In the genomic region with DNA sequence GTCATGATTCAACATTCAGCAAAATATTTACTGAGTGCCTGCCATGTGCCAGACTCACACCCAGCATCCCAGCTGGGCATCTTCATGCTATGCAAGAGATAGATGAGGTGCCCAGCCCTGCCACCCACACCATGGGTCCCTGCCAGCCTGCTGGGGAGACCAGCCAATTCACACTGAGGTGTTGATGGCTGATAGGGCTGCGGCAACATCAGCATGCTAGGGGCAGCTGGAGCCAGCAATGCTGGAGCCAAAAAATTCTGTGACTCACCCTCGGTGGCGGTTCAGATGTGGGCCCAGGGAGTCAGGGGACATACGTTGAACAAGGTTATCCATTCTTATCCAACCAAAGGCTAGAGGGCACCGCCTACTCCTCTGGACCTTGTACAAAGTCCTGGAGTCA, we compare ENCODE assay signal across 9 mouse cellular contexts. TPM values are rescaled to one million over a fixed set of nuclear protein-coding genes. Genes with fewer than 3 reads are reported as not detected.
DNase-seq lines count a peak whose midpoint lies in the region; ATAC-seq lines count a peak whose summit lies in the region.
"Had no signal": no experiment of that assay in that cellular context is flagged by ENCODE, and none has a peak within 500 bp of the region (broad histone marks: within the 10 kb centered on the region; RNA-seq: fewer than 3 reads in every experiment).

No protein-coding gene starts in this region.

- no peaks in the 10 kb centered on the region for H3K9me3 ChIP-seq in forebrain, embryonic 15.5 days
- H3K9me3 ChIP-seq: neural tube, embryonic 13.5 days had no signal

- ATAC-seq in common myeloid progenitor, adult 5-6 weeks (replicated peaks; ENCODE audit: low read depth, poor library complexity, severe bottlenecking): 0 out of 2 replicates have a peak, but pooled peaks have one; percentile 22
- ATAC-seq in forebrain, embryonic 15.5 days (replicated peaks): no peak

- intact Hi-C loops in heart, postnatal 10 days (cut with DNase I): no loop called here
- intact Hi-C loops in left cerebral cortex, postnatal 25 days (cut with DNase I): no loop called here

- no peak overlapping the region for H3K4me2 ChIP-seq in forebrain, embryonic 15.5 days (replicated peaks)
- H3K4me2 ChIP-seq: neural tube, embryonic 13.5 days had no signal

- no peaks in the 10 kb centered on the region for H3K27me3 ChIP-seq in forebrain, embryonic 15.5 days
- H3K27me3 ChIP-seq: neural tube, embryonic 13.5 days had no signal

- H3K4me3 ChIP-seq in forebrain, embryonic 15.5 days: no peak overlapping the region
- H3K4me3 ChIP-seq: neural tube, embryonic 13.5 days had no signal

- no peaks in the 10 kb centered on the region for H3K4me1 ChIP-seq in forebrain, embryonic 15.5 days
- H3K4me1 ChIP-seq: neural tube, embryonic 13.5 days had no signal

- no peaks in the 10 kb centered on the region for H3K36me3 ChIP-seq in forebrain, embryonic 15.5 days
- H3K36me3 ChIP-seq: neural tube, embryonic 13.5 days had no signal

- no peak overlapping the region for H3K9ac ChIP-seq in forebrain, embryonic 15.5 days (replicated peaks)
- H3K9ac ChIP-seq: neural tube, embryonic 13.5 days had no signal

- 73% methylated on average over 5 of the region's 5 CpGs for WGBS in forebrain, embryonic 15.5 days

- peak; percentile 92 for DNase-seq in Muller cell, postnatal 12 days (ENCODE audit: inconsistent ontology term)
- DNase-seq in heart, postnatal 10 days: peak; percentile 92 to 94
- DNase-seq in left cerebral cortex, postnatal 25 days (ENCODE audit: low spot score in 2 of 2): peak; percentile 68 to 96
- DNase-seq in retina, postnatal 1 day: no peak
- DNase-seq in testis, postnatal 14 days (ENCODE audit: low spot score): no peak
- DNase-seq in cerebellum, adult 11-12 months: no peak

- no peak overlapping the region for H3K27ac ChIP-seq in forebrain, embryonic 15.5 days (replicated peaks)
- H3K27ac ChIP-seq: neural tube, embryonic 13.5 days had no signal

RNA-seq across cellular contexts. Expression of a gene that starts 2.5 kb away (rescaled TPM):
- not detected in 2 replicates for total RNA-seq in common myeloid progenitor, adult 5-6 weeks (2017)
- total RNA-seq in heart, postnatal 10 days (2021): not detected
- total RNA-seq in left cerebral cortex, postnatal 25 days (2021): 1 to 10 TPM; 1.2 to 1.6 TPM
- not detected in 2 replicates for polyA plus RNA-seq in forebrain, embryonic 15.5 days (2015; fragmentation: Nextera tagmentation; extraction: Ambion mirVana)
- polyA plus RNA-seq: neural tube, embryonic 13.5 days had no signal

RNA-seq across cellular contexts. Expression of a gene that starts 20.0 kb away (rescaled TPM):
- not detected in 2 replicates for total RNA-seq in common myeloid progenitor, adult 5-6 weeks (2017)
- total RNA-seq in heart, postnatal 10 days (2021): not detected
- total RNA-seq in left cerebral cortex, postnatal 25 days (2021): under 1 TPM; 0.30 to 0.44 TPM
- polyA plus RNA-seq in forebrain, embryonic 15.5 days (2015; fragmentation: Nextera tagmentation; extraction: Ambion mirVana): not detected in 2 replicates
- polyA plus RNA-seq: neural tube, embryonic 13.5 days had no signal

RNA-seq across cellular contexts. Expression of a gene that starts 37.5 kb away (rescaled TPM):
- not detected in 2 replicates for total RNA-seq in common myeloid progenitor, adult 5-6 weeks (2017)
- total RNA-seq in heart, postnatal 10 days (2021): not detected
- not detected for total RNA-seq in left cerebral cortex, postnatal 25 days (2021)
- polyA plus RNA-seq in forebrain, embryonic 15.5 days (2015; fragmentation: Nextera tagmentation; extraction: Ambion mirVana): 0.23 and 0.24 TPM in 2 replicates

RNA-seq across cellular contexts. Expression of a gene that starts 45.3 kb away (rescaled TPM):
- total RNA-seq in common myeloid progenitor, adult 5-6 weeks (2017): not detected in 2 replicates
- total RNA-seq in heart, postnatal 10 days (2021): not detected
- not detected for total RNA-seq in left cerebral cortex, postnatal 25 days (2021)
- polyA plus RNA-seq in forebrain, embryonic 15.5 days (2015; fragmentation: Nextera tagmentation; extraction: Ambion mirVana): not detected in 2 replicates
- polyA plus RNA-seq: neural tube, embryonic 13.5 days had no signal

RNA-seq across cellular contexts. Expression of a gene that starts 58.9 kb away (rescaled TPM):
- total RNA-seq in common myeloid progenitor, adult 5-6 weeks (2017): not detected in 2 replicates
- not detected for total RNA-seq in heart, postnatal 10 days (2021)
- total RNA-seq in left cerebral cortex, postnatal 25 days (2021): not detected
- polyA plus RNA-seq in forebrain, embryonic 15.5 days (2015; fragmentation: Nextera tagmentation; extraction: Ambion mirVana): not detected in 2 replicates
- polyA plus RNA-seq: neural tube, embryonic 13.5 days had no signal

Comparison
In these comparisons a context has a peak if more than half of its experiments do, and no peak if none do; other contexts are left out.
1. DNase-seq: peak in Muller cell, postnatal 12 days (single experiment), heart, postnatal 10 days (2 of 2) and left cerebral cortex, postnatal 25 days (2 of 2); none in retina, postnatal 1 day (single experiment), testis, postnatal 14 days (single experiment) and cerebellum, adult 11-12 months (single experiment).